Mouse (Mus musculus): Measurements from ENCODE around the gene Arhgap25. TPM values are rescaled to one million over a fixed set of nuclear protein-coding genes. Genes with fewer than 3 reads are reported as not detected.

Gene Arhgap25
- polyA plus RNA-seq, 1 experiment from 2014 or later: 4.9 TPM

DNA sequence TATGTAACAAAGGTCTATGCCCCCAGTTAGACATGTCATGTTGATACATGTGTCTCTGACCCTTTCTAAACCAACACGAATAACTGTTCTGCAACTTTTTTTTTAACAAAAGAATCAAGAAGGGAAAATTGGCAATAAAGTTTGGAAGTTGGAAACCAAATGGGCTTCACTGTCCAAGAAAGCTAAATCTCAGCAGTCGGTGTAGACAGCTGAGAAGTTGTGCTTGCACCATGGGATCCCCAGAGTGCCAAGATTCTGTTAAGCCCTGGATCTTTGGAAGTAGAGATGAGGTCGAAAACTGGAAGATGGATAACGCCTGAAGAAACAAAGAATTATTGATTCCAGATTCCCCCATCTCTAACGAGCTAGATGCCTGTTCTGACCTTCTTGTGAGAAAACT is 32.1 kb upstream of the Arhgap25 start:
- no peaks in the 10 kb centered on the region for H3K36me3 ChIP-seq (ENCODE audit: control insufficient read depth, insufficient read depth, low read length)
- DNase-seq (ENCODE audit: low spot score): peak; percentile 82
- ATAC-seq (ENCODE audit: low read depth): no peak; the same call in 1 of the 2 replicates
- 55% methylated on average over 5 of the region's 5 CpGs for WGBS
- H3K27me3 ChIP-seq (replicated peaks; ENCODE audit: control insufficient read depth, insufficient read depth, low read length): no peaks in the 10 kb centered on the region
- H3K9ac ChIP-seq (ENCODE audit: low read depth, low read length): no peak overlapping the region
- H3K9me3 ChIP-seq (ENCODE audit: control insufficient read depth, low read length): no peaks in the 10 kb centered on the region
- H3K4me2 ChIP-seq (ENCODE audit: low read depth, low read length): no peak overlapping the region
- H3K4me3 ChIP-seq (ENCODE audit: low read depth, low read length): no peak overlapping the region
- no peak overlapping the region for H3K27ac ChIP-seq (replicated peaks; ENCODE audit: low read depth, low read length)
- H3K4me1 ChIP-seq (ENCODE audit: control insufficient read depth, insufficient read depth, low read length): no peaks in the 10 kb centered on the region

DNA sequence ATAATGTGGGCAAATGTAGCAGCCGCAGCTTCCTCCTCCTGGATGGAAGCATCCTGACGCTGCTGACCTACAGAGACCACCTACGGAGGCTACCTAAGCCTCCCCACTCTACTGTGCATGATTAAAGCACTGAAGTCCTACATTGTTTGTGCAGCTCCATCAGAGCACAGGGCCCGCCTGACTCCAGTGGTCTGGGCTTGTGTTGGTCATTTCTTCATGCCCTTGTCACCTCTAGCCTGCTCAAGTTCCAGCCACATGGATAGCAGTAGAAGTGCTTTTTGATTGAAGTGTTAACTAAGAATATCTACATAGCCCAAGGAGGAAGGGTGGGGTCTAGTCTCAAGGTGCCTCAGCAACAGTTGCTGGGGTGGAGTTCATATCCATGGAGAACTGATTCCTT is 31.3 kb upstream of the Arhgap25 start:
- no peak overlapping the region for H3K4me3 ChIP-seq (ENCODE audit: low read depth, low read length)
- DNase-seq (ENCODE audit: low spot score) (no peak), ATAC-seq (ENCODE audit: low read depth) (no peak)
- H3K27ac ChIP-seq (replicated peaks; ENCODE audit: low read depth, low read length): no peak overlapping the region
- no peaks in the 10 kb centered on the region for H3K36me3 ChIP-seq (ENCODE audit: control insufficient read depth, insufficient read depth, low read length)
- H3K9ac ChIP-seq (ENCODE audit: low read depth, low read length): no peak overlapping the region
- H3K4me2 ChIP-seq (ENCODE audit: low read depth, low read length): no peak overlapping the region
- H3K4me1 ChIP-seq (ENCODE audit: control insufficient read depth, insufficient read depth, low read length): no peaks in the 10 kb centered on the region
- H3K27me3 ChIP-seq (replicated peaks; ENCODE audit: control insufficient read depth, insufficient read depth, low read length): no peaks in the 10 kb centered on the region
- no peaks in the 10 kb centered on the region for H3K9me3 ChIP-seq (ENCODE audit: control insufficient read depth, low read length)
- WGBS: 96% methylated on average over 4 of the region's 4 CpGs

GRCm38 (mm10) chr6:87553724-87554123 is 20.7 kb upstream of the Arhgap25 start:
- 79% methylated on average over 3 of the region's 3 CpGs for WGBS
- DNase-seq (ENCODE audit: low spot score) (no peak), ATAC-seq (ENCODE audit: low read depth) (no peak)
- H3K27ac ChIP-seq (replicated peaks; ENCODE audit: low read depth, low read length): no peak overlapping the region
- no peak overlapping the region for H3K4me2 ChIP-seq (ENCODE audit: low read depth, low read length)
- H3K27me3 ChIP-seq (replicated peaks; ENCODE audit: control insufficient read depth, insufficient read depth, low read length): no peaks in the 10 kb centered on the region
- no peak overlapping the region for H3K9ac ChIP-seq (ENCODE audit: low read depth, low read length)
- H3K4me1 ChIP-seq (ENCODE audit: control insufficient read depth, insufficient read depth, low read length): no peaks in the 10 kb centered on the region
- no peak overlapping the region for H3K4me3 ChIP-seq (ENCODE audit: low read depth, low read length)
- no peaks in the 10 kb centered on the region for H3K36me3 ChIP-seq (ENCODE audit: control insufficient read depth, insufficient read depth, low read length)
- no peaks in the 10 kb centered on the region for H3K9me3 ChIP-seq (ENCODE audit: control insufficient read depth, low read length)

GRCm38 (mm10) chr6:87552054-87552807 is 19.2 kb upstream of the Arhgap25 start:
- no peaks in the 10 kb centered on the region for H3K36me3 ChIP-seq (ENCODE audit: control insufficient read depth, insufficient read depth, low read length)
- DNase-seq (ENCODE audit: low spot score) (no peak), ATAC-seq (ENCODE audit: low read depth) (no peak)
- H3K9ac ChIP-seq (ENCODE audit: low read depth, low read length): no peak overlapping the region
- no peaks in the 10 kb centered on the region for H3K4me1 ChIP-seq (ENCODE audit: control insufficient read depth, insufficient read depth, low read length)
- no peak overlapping the region for H3K4me2 ChIP-seq (ENCODE audit: low read depth, low read length)
- no peaks in the 10 kb centered on the region for H3K27me3 ChIP-seq (replicated peaks; ENCODE audit: control insufficient read depth, insufficient read depth, low read length)
- H3K9me3 ChIP-seq (ENCODE audit: control insufficient read depth, low read length): no peaks in the 10 kb centered on the region
- 48% methylated on average over 7 of the region's 7 CpGs for WGBS
- H3K27ac ChIP-seq (replicated peaks; ENCODE audit: low read depth, low read length): no peak overlapping the region
- no peak overlapping the region for H3K4me3 ChIP-seq (ENCODE audit: low read depth, low read length)

GRCm38 (mm10) chr6:87547836-87548235 is 14.8 kb upstream of the Arhgap25 start:
- H3K4me1 ChIP-seq (ENCODE audit: control insufficient read depth, insufficient read depth, low read length): no peaks in the 10 kb centered on the region
- no peaks in the 10 kb centered on the region for H3K36me3 ChIP-seq (ENCODE audit: control insufficient read depth, insufficient read depth, low read length)
- DNase-seq (ENCODE audit: low spot score) (no peak), ATAC-seq (ENCODE audit: low read depth) (no peak)
- H3K27ac ChIP-seq (replicated peaks; ENCODE audit: low read depth, low read length): no peak overlapping the region
- 82% methylated on average over 7 of the region's 7 CpGs for WGBS
- H3K9me3 ChIP-seq (ENCODE audit: control insufficient read depth, low read length): peaks cover 15% of the 10 kb centered on the region
- H3K4me3 ChIP-seq (ENCODE audit: low read depth, low read length): no peak overlapping the region
- no peaks in the 10 kb centered on the region for H3K27me3 ChIP-seq (replicated peaks; ENCODE audit: control insufficient read depth, insufficient read depth, low read length)
- no peak overlapping the region for H3K9ac ChIP-seq (ENCODE audit: low read depth, low read length)
- no peak overlapping the region for H3K4me2 ChIP-seq (ENCODE audit: low read depth, low read length)

GRCm38 (mm10) chr6:87547431-87547830 is 14.4 kb upstream of the Arhgap25 start:
- WGBS: 78% methylated on average over 4 of the region's 4 CpGs
- Histone ChIP-seq H3K9me3 (ENCODE audit: control insufficient read depth, low read length) (peaks cover 15% of the 10 kb centered on the region), H3K27me3 (replicated peaks; ENCODE audit: control insufficient read depth, insufficient read depth, low read length) (no peaks in the 10 kb centered on the region), H3K36me3 (ENCODE audit: control insufficient read depth, insufficient read depth, low read length) (no peaks in the 10 kb centered on the region), H3K4me2 (ENCODE audit: low read depth, low read length) (no peak overlapping the region), H3K9ac (ENCODE audit: low read depth, low read length) (no peak overlapping the region), H3K4me1 (ENCODE audit: control insufficient read depth, insufficient read depth, low read length) (no peaks in the 10 kb centered on the region), H3K4me3 (ENCODE audit: low read depth, low read length) (no peak overlapping the region), H3K27ac (replicated peaks; ENCODE audit: low read depth, low read length) (no peak overlapping the region)
- ATAC-seq (ENCODE audit: low read depth) (no peak), DNase-seq (ENCODE audit: low spot score) (no peak)

DNA sequence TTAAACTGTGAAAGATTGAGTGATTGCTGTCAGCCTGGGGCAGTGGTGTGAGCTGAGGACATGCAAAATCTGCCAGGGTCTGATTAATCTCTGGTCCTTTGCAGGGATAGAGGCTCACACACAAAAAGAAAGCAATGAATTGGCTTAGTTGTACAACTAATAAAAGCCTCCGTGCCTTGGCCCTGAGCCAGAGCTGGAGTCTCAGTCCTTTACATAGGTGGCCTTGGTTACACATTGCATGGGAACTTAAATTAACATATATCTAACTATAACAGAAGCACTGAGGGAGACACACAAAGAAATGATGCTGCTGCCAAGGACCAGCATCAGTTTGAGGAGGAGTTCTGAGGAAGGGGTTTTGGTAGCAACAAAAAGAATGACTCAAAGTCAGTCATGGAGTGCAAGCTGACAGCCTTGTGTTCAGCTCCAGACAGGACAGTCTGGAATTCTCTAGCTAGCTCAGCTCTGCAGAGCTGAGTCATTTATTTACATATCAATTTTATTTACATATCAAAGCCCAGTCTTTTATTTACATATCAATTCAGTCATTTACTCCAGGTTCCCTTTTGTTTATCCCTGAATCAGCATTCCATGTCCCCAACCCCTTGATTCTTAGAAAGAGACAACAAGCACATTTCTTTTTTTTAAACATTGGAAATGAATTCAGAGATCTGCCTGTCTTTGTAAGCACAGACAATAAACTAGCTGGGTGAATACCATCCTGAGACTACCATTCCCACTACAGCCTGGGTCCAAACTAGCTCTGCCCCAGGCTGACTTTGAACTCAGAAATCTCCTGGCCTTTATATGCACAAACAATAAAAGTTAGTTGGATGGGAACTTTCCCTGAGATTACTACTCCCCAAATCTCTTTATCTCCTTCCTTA is 12.5 kb upstream of the Arhgap25 start:
- no peak overlapping the region for H3K4me3 ChIP-seq (ENCODE audit: low read depth, low read length)
- no peaks in the 10 kb centered on the region for H3K36me3 ChIP-seq (ENCODE audit: control insufficient read depth, insufficient read depth, low read length)
- DNase-seq (ENCODE audit: low spot score): no peak
- no peaks in the 10 kb centered on the region for H3K4me1 ChIP-seq (ENCODE audit: control insufficient read depth, insufficient read depth, low read length)
- H3K9ac ChIP-seq (ENCODE audit: low read depth, low read length): no peak overlapping the region
- H3K27me3 ChIP-seq (replicated peaks; ENCODE audit: control insufficient read depth, insufficient read depth, low read length): no peaks in the 10 kb centered on the region
- ATAC-seq (ENCODE audit: low read depth): no peak
- H3K9me3 ChIP-seq (ENCODE audit: control insufficient read depth, low read length): peaks cover 15% of the 10 kb centered on the region
- H3K4me2 ChIP-seq (ENCODE audit: low read depth, low read length): no peak overlapping the region
- 56% methylated on average over 1 of the region's 1 CpGs for WGBS
- no peak overlapping the region for H3K27ac ChIP-seq (replicated peaks; ENCODE audit: low read depth, low read length)

GRCm38 (mm10) chr6:87542027-87542426 is 9.0 kb upstream of the Arhgap25 start:
- ATAC-seq (ENCODE audit: low read depth): no peak
- WGBS: 64% methylated on average over 9 of the region's 9 CpGs
- DNase-seq (ENCODE audit: low spot score): peak; percentile 44

More at GRCm38 (mm10) chr6:87542027-87542426, 9.0 kb upstream of the Arhgap25 start:
- Histone ChIP-seq H3K9ac (ENCODE audit: low read depth, low read length) (no peak overlapping the region), H3K9me3 (ENCODE audit: control insufficient read depth, low read length) (peaks cover 13% of the 10 kb centered on the region), H3K27ac (replicated peaks; ENCODE audit: low read depth, low read length) (no peak overlapping the region), H3K27me3 (replicated peaks; ENCODE audit: control insufficient read depth, insufficient read depth, low read length) (no peaks in the 10 kb centered on the region), H3K4me1 (ENCODE audit: control insufficient read depth, insufficient read depth, low read length) (no peaks in the 10 kb centered on the region), H3K4me2 (ENCODE audit: low read depth, low read length) (no peak overlapping the region), H3K4me3 (ENCODE audit: low read depth, low read length) (no peak overlapping the region), H3K36me3 (ENCODE audit: control insufficient read depth, insufficient read depth, low read length) (no peaks in the 10 kb centered on the region)
